Mouse (Mus musculus): Measurements from ENCODE around the gene Pim1.

DNA sequence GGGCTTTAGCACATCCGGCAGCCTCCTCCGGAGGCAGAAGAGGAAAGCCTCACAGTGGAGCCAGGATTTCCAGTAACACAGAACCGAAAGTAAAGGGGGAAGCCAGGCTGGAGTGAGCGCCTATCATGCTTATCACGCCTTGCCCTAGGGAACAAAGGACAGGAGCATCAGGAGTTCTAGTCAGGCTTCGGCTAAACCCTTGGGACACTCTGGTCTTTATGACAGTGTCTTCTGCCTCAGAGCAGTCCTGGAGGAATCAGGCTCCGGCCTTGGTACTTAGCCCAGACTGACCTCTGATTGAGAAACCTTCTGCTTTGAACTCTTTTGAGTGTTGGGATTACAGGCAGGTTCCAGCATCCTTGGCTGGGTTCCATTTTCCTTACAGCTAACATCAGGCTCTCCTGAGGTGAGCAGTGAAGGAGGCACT lies 48.4 kb upstream of the Pim1 start:
- TF ChIP-seq POLR2A (IDR thresholded peaks at IDR 0.05; ENCODE audit: insufficient read depth, low read length) (no peak), CTCF (IDR thresholded peaks at IDR 0.05; ENCODE audit: low read depth, low read length) (no peak)
